Mouse (Mus musculus) brain, embryonic 18.5 days (tissue): ENCODE results near the gene Foxp1.

Experiments used
- DNase-seq: peaks from one replicate; pipeline ENCODE4 v3.0.0-alpha.2; 2012; ENCODE audit warnings: low read depth, low spot score

Foxp1 gene

DNA sequence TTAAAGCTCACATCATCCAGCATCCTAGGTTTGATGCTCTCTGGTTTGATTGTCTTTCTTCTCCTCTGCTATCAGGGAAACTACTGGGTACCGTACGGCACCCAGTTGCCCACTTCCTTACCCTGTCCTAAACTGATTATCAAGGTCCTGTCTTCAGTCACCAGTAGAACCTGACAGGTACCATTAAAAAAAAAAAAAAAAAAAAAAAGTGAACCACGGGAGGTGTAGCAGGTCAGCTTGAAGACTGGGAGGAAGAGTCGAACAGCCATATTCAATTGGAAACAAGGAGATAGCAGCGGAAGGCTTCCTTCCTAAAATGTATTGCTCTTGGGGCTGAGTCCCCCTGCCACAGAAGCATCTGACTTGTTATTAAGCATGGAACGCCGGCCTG lies 425.8 kb downstream of the Foxp1 start:
- DNase-seq = no peak

DNA sequence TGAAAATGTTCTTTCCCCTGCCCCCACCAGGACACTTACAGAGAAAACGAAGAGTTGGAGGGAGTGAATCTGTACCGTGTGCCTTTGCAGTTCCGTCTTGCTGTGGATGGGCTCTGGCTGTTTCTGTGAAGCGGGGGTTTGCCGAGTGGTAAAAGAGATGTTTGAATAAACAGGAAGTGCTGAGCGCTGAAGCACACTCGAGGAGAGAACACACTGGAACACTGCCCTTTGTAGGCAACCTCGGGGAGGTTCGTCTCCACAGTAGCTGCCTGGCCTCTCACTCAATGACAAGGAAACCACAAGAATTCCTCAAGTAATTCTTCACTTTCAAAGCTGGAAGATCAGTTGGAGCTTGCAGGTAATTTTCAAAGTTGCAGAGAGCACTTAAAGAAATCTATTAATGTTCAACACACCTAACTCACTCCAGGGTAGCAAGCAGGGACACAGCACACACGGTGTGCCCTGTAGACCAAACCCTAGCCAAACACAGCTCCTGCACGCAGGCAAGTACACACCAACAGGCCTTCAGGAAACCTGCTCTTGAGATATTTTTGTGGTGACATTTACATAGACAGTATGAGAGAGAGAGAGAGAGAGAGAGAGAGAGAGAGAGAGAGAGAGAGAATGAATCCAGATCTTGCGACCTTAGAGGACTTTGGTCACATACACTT lies 426.3 kb downstream of the Foxp1 start:
- no peak for DNase-seq

DNA sequence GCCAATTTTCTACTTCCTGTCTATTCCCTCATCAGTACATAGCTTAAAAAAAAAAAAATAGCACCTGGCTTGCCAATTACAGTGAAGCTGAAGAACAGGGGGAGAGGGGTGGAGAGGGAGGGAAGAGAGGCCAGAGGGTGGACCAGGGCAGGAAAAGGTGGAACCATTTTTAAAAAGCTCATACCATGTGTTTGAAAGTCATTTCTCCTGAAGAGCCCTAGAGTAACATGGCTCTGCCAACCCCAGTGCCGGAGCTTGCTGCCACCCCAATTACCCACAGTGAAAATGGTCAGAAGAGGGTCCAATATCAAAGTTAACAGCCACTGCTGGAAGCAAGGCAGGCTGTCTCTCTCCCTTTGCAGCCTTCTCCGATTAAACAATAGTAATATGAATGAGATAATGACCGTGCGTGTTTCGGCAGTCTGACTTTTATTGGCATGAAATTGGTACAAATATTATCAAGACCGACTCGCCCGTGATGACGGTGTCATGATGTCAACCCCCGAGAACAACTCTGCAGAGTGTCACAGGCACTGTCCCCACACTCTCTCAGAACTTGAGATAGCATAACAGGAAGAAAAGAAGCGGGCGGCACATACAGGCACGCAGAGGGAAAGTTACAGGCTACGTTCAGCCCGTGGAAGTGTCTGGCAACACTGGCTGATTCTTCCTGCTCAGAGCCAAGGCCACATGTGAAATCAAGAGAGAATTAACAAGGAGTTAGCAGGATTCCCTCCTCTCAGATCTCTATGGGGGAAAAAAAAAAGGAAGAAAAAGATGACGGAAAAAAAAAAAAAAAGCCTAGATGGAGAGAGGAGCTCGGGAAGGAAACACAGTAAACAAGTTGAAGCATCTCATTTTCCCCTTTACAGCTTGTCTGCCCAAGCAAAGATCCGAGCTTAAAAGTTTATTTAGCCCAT lies 427.1 kb downstream of the Foxp1 start:
- no peak for DNase-seq

DNA sequence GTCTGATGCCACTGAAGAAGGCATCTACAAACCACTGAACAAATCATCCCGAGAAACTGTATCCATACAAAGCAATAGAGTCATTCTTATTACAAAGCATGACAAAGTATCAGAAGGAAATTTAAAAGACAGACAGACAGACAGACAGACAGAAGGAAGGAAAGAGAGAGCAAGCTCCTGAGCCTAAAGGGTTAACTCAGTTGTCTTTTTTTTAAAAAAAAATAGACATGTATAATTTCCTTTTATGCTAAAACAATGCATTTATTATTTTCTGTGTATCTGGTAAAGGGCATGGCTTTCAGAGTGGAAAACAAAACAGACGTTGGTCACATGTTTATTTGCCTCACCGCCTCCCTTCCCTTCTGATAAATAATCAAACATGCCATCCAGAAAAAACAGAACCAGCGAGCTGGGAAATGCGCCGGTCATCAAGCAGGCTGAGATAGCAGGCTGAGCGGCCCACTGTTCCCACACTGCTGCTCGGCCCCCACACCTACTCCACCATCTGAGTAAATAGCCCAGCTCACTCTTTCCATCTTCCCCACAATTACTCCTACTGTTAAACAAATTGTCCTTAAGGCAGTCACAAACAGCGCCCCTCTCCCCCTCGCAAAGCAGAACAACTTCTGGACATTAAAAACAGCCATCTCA lies 428.1 kb downstream of the Foxp1 start:
- DNase-seq = no peak

DNA sequence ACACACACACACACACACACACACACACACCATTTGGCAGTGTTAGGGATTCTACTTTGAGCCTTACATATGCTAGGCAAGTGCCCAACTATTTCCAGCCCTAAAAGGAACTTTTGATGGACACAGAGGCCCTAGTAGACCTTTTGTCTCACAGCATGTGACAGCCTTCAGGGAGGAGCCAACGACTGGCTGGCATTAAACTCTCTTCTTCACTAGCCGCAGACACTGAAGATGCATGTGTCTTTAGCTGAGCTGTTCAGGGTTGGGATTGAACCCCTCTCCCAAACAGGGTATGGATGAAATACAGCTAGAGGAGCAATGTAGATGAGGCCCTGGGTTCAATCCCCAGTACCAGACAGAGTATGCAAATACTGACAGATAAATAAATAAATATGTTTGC lies 428.7 kb downstream of the Foxp1 start:
- no peak for DNase-seq

DNA sequence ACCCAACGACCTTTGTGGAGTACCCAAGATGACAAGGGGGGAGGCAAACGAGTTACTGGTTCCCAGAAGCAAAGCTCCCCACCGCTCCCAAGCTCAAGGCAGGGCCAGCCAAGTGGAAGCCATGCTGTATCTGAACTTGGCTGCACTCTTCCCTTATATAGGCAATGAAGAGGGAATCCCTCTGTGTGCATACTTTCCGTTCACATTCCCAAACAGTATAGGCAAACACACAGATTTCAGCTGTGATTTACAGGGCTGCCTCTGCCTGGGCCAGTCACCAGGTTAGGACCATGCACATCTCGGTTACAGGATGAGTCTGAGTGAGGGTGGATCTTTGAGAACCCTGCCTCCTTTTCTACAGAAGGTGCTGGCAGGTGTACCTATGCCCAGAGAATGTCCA lies 429.3 kb downstream of the Foxp1 start:
- no peak for DNase-seq

DNA sequence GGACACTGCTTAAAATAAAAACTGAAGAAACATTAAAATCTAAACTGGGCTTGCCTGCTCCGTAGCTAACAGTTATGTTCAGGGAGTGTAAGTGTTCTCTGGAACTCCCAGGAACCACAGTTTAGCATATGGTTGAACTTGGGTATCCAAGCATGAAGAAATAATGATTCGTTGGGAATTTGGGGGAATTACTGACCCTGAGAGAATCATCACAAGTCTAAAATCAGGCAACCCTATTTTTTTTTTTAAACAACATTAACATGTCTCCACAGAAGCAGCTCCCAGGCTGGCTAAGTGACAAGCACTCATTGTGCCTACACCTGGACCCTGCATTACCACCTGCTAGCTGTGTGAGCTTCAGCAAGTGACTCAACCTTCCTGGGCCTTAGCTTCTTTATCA lies 430.7 kb downstream of the Foxp1 start:
- no peak for DNase-seq

DNA sequence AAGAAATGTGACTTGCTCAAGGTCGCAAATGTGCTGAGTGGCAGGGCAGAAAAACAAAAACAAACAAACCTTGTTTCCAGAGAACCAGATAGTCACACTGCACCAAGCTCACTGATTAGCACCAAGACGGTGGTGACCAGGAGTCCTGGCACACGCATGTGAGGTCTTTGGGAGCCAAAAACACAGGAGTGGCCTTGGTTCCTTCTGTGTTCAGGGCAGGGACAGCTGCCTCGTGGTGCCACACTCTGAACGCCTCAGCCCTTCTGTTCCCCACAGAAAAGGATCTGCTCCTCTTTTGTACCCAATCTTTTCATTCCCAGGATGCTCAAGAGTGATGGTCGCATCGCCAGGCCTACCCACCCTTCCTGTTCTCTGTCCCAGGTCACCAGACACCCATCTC lies 434.9 kb downstream of the Foxp1 start:
- DNase-seq = no peak

DNA sequence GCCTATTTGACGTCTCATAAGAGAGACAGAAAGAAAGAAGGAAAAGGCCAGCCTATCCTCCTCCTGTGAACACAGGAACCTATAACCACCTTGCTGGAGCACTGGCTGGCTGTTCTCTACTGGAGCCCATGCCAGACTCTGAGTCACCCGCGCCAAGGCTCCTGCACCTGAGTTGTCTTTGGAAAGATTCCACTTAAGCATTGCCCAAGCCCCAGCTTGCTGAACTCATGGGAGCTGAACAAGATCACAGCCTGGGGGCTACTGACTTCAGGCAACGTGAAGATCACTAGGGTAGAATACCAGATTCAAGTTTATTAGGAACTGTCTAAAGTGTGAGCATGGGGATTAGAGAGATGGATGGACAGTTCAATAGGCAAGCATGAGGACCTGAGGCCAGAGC lies 437.6 kb downstream of the Foxp1 start:
- no peak for DNase-seq

DNA sequence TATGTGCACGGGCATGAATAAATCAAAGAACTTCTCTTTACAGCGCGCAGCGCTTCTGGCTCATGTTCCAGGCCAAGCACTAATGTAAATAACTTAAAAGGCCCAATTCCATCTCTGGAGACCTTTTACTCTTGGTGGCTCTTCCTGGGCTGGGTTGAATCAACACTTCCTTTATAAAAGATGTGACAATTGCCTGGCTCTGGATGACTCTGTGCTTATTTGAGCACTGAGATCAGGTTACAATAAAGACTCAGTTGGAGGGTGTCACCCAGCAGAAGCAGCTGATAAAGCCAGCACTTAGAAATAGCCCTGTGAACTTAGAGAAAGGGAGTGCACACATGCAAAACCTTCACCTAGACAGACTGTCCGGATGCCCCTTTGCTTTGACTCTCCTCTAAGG lies 441.3 kb downstream of the Foxp1 start:
- DNase-seq = no peak

DNA sequence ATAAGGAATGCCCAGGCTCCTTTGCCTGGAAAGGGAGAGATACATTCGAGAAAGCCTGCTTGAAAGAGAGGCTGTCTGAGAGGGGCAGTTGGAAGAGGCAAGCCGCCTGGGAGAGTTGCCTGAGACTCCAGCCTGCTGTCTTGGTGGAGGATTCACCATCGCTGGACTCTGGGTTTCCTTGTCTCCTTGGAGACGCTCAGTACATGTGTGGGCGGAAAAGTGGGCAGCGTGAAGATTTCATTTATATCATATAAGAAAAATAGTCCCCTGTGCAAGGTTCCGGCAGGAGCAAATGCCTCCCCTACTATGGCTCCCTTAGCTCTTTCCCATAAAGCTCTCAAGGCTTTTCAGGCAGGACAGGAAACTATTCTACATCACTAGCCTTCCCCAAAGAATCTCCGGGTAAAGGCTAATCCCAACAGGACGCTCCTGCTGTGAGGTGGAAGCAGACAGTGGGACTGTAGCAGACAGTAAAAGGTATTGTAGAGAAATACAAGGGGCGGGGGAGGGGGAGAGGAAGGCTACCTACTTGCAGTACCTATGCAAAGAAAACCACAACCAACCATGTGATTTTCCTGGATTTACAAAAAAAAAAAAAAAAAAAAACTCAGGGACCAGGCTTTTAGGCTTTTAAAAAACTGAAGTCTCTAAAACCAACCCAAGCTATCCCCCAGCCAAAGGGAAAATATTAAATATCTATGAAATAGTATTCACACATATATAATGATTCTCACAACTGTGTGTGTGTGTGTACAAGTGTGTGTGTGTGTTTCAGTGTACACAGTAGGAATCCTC lies 443.3 kb downstream of the Foxp1 start:
- DNase-seq = no peak

DNA sequence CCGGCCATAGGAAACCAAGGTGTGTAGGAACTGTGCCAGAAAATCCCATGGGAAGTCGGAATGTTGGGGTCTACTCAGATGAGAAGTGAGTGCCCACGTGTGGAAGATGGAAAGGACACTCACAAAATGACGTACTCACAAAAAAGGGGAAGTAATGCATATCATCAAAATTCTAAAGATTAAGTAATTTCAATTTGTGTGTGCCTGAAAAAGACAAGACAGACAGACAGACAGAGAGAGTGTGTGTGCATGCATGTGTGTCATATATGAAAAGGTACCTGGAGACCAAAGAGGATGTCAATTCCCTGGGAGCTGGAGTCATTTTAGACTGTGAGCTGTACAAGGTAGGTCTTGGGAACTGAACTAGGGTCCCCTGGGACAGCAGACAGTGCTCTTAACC lies 444.4 kb downstream of the Foxp1 start:
- no peak for DNase-seq

DNA sequence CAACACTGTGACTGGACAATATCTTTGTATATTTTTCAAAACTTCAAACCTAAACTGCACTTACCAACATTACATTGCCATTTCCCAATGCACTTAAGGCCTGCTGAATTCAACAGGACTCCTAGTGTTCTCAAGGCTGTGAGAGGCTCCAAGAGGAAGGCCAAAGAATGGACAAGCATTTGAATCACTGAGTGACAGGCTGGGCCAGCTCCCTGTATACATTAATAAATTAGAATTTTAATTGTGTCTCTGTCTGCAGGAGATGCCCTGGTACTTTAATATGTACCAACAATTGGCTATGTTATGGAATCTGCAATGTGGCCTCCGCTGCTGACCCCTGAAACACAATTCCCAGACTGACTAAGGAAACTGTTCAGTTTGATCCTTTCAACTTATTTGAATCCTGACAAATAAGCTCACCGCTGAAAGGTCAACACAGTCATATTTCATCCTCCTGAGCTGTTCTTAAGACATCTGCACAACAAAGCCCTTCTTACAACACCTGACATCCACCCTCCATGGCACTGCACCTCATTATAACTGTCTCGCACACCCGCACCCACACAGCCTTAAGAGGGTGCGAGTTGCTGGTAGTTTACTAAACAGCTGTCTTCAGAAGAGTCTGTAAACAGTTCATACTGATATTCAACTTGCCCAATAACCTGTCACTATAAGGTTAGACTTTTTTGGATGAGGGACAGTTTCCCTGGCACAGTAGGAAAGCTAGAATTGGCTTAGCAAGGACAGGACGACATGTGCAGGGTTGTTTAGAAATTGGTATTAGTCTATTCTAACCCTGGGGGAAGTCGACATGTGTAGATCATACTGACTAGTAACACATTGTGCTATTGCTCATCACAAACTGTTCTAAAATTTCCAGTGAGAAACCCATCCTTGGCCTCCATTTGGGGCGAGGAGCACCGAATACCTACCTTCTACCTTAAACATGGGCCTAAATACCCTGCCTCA lies 448.9 kb downstream of the Foxp1 start:
- no peak for DNase-seq

DNA sequence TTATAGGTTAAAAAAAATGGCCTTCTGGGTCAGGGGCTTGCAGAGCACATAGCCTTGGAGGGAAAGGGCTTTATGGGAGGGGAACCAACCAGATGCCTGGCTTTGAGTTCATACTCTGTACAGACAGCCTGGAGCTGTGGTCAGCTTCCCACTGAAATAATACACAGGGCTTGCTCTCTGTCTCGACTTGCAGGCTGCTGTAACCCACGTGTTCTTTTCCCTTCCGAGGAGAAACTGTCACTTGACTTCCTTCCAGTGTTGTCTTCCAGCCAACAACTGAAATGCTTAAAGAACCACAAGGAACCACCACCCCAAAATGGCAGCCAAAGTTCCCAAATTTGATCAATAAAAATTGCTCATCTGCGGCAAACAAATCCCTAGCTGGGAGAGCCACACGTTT lies 451.8 kb downstream of the Foxp1 start:
- no peak for DNase-seq

DNA sequence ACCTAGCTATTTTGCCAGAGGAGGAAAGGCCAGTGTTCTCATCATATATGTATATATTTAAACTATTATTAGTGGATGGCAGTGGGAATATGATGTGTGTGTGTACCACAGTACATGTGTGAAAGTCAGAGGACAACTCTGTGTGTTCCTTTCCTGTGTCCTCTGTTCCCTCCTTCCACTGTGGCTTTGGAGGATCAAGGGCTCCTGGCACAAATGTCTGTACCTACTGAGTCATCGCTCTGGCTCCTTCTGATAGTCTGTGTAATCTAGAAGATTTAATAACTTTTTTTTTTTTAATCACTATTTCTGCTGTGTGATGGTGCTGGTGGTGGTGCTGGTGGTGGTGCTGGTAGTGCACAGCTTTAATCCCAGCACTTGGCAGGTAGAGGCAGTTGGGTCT lies 452.8 kb downstream of the Foxp1 start:
- no peak for DNase-seq

DNA sequence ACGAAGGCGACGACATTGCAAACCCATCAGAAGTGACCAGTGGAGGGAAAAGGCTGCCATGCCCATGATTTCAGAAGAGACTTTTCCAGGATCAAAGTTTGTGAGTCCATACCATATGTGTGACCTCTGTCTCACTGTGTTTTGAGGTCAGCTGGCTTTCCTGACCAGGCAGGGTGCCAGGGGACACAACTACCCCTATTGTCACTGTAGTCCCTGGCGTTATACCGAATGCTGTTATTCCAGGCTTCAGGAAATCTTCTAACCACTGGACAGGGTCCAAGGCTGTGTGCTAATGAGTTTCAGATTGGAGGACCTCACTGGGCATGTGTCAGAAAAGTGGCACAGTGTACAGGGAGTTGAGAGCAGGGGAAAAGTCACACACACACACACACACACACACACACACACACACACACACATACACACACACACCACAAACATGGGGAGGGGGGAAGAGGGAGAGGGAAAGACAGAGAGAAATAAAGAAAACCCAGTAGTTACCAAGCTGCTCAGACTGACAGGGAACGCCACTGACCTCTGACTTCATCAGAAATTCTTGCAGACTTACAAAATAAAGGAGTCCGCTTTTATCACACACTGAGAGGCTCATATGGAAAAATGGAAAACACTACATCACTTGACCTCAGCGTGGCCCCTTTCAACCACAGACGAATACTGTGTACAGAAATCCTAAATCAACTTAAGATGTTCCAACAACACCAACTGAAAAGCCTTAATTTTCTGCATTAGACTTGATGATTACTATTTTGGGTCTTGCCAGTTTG lies 456.8 kb downstream of the Foxp1 start:
- no peak for DNase-seq

DNA sequence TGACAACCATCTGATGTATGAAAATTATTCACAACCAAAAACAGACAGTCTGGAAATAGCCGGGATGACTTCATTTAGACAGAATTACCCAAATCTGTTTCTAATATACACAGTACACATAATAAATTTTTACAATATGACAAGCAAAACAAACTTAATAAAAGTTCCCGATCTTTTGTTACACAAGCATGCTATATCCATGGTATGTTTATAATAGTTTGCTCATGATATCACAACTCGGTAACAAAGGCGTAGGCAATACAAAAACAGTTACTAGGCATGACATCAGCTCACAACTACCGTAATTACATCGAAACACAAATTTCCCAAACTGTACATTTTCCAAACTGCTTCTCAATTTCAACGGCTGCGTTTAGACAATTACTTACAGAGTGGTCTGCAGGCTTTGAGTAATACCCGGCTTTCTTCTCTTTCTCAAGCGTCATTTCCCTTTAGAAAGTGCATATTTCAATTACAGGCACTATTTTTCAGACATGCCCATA lies 458.5 kb downstream of the Foxp1 start:
- no peak for DNase-seq

DNA sequence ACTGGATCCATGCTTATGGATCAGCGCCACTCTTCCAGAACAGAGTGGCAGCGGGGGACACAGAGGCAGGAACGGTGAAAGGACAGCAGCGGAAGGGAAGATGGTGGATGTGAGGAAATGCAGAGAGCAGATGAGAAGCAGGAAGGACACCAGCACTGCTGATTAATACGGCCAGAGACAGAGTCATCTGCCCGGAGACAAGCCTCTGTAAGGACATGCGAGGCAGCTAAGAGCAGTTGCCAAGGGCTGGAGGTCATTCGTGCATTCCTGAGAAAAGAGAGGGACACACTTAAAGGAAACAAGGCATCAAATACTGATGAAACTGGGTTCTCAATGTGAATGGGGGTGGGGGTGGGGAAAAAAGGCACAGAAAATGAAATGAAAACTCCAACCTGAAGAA lies 459.6 kb downstream of the Foxp1 start:
- no peak for DNase-seq

DNA sequence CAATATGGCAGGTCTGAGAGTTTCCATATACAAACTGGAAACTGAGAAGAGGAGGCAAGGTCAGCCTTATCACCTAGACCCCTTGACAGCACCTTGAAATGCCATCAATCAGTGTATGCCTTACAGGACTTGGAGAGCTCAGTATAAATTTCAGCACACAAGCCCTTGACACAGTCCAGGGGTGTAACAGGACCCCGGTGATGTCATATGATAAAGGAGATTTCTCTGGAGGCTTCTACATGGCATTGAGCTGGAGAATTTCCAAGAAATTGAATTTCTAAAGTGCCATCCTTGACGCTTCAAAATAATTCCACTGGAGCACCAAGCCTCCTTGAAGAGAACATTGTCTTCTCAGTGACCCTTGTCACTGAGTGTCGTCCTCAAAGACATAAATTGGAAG lies 463.8 kb downstream of the Foxp1 start:
- DNase-seq = no peak

DNA sequence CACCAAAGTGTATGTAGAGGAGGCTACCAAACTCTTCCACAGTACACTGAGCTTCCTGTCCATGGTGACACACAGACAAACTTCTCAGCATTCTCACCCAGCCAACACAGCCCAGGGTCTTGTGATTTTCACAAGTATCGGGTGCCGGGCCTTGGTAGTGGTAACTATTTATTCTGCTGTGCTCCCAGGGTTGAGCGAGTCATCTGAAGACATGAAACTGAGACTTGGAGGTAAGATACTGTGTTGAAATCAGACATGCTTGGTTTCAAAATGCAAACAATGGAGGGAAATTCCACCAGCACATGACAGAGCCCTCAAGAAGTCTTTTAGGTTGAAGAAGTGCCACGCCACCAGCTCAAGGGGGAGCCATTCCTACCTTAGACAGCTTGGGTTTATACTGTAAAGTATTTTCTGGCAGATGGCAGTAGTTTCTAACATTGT lies 465.4 kb downstream of the Foxp1 start:
- no peak for DNase-seq
